Mouse (Mus musculus) myocyte (in vitro differentiated cells): ENCODE measurements around the gene Os9. TPM values are rescaled to one million over a fixed set of nuclear protein-coding genes. Genes with fewer than 3 reads are reported as not detected.

Source experiments
- H3K27me3 ChIP-seq: one replicate; pipeline ENCODE4 v1.6.1; 2011; ENCODE audit not compliant: control insufficient read depth, insufficient read depth, insufficient read length
- H3K36me3 ChIP-seq: one replicate; pipeline ENCODE4 v1.6.1; 2011; ENCODE audit not compliant: control insufficient read depth, insufficient read depth
- H3K4me2 ChIP-seq: one replicate; pipeline ENCODE4 v1.6.1; 2011; ENCODE audit warnings: low read depth, control low read depth
- H3K4me3 ChIP-seq: one replicate; pipeline ENCODE4 v1.5.1; 2011; ENCODE audit warnings: mild to moderate bottlenecking, control low read depth, moderate library complexity
- H3K79me2 ChIP-seq: one replicate; pipeline ENCODE4 v1.6.1; 2011; ENCODE audit not compliant: control insufficient read depth, insufficient read depth
- H3ac ChIP-seq: one replicate; pipeline ENCODE4 v1.6.1; 2011; ENCODE audit not compliant: control insufficient read depth, insufficient read length
- CEBPB ChIP-seq: IDR thresholded peaks from 2 replicates; pipeline ENCODE4 v1.6.1; 2011; ENCODE audit warnings: mild to moderate bottlenecking, moderate library complexity; ENCODE audit not compliant: poor library complexity, insufficient read depth, severe bottlenecking
- E2F4 ChIP-seq: IDR thresholded peaks from one replicate; pipeline ENCODE4 v1.6.1; 2011; ENCODE audit warnings: mild to moderate bottlenecking, control low read depth, moderate library complexity; ENCODE audit not compliant: insufficient read depth
- MAX ChIP-seq: IDR thresholded peaks from one replicate; pipeline ENCODE4 v1.6.1; 2011; ENCODE audit warnings: low read depth, mild to moderate bottlenecking, control low read depth
- MYOD1 ChIP-seq, 3 experiments: IDR thresholded peaks; one replicate each; pipeline ENCODE4 v1.6.1; 2011; ENCODE audit warnings: control low read depth in 2 of 3, low read depth in 2 of 3, mild to moderate bottlenecking in 2 of 3, moderate library complexity in 1 of 3; ENCODE audit not compliant: insufficient read length in 2 of 3, control insufficient read depth in 1 of 3
- MYOG ChIP-seq, 3 experiments: IDR thresholded peaks; one replicate each; pipeline ENCODE4 v1.6.1; 2011; ENCODE audit warnings: control low read depth in 2 of 3, low read depth in 2 of 3, mild to moderate bottlenecking in 2 of 3; ENCODE audit not compliant: insufficient read length in 2 of 3, control insufficient read depth in 1 of 3, insufficient read depth in 1 of 3
- POLR2A ChIP-seq: IDR thresholded peaks from one replicate; pipeline ENCODE4 v1.6.1; 2011; ENCODE audit warnings: low read depth, mild to moderate bottlenecking, control low read depth, moderate library complexity; ENCODE audit not compliant: insufficient read length
- POLR2AphosphoS2 ChIP-seq: IDR thresholded peaks from one replicate; pipeline ENCODE4 v1.6.1; 2011; ENCODE audit warnings: low read depth, control low read depth; ENCODE audit not compliant: insufficient read length
- REST ChIP-seq: IDR thresholded peaks from one replicate; pipeline ENCODE4 v1.6.1; 2011; ENCODE audit warnings: mild to moderate bottlenecking, control low read depth, moderate library complexity; ENCODE audit not compliant: insufficient read depth, insufficient read length
- SRF ChIP-seq: IDR thresholded peaks from one replicate; pipeline ENCODE4 v1.6.1; 2011; ENCODE audit warnings: low read depth; ENCODE audit not compliant: control insufficient read depth, insufficient read length
- TCF12 ChIP-seq: IDR thresholded peaks from one replicate; pipeline ENCODE4 v1.6.1; 2011; ENCODE audit warnings: mild to moderate bottlenecking, control low read depth; ENCODE audit not compliant: poor library complexity, insufficient read depth, severe bottlenecking
- TCF3 ChIP-seq: IDR thresholded peaks from one replicate; pipeline ENCODE4 v1.6.1; 2011; ENCODE audit warnings: low read depth, control low read depth; ENCODE audit not compliant: insufficient read length
- USF1 ChIP-seq: IDR thresholded peaks from one replicate; pipeline ENCODE4 v1.6.1; 2011; ENCODE audit warnings: low read depth, mild to moderate bottlenecking, control low read depth, moderate library complexity
- polyA plus RNA-seq: library from polyadenylated mRNA; unstranded; fragments of >200 nt; fragmentation: generic; extraction: Trizol; gene quantifications from one replicate; pipeline ENCODE4 v1.2.1, GENCODE M21; 2012; ENCODE audit warnings: missing spikeins

The Os9 gene
- polyA plus RNA-seq, result 67.2 TPM

DNA sequence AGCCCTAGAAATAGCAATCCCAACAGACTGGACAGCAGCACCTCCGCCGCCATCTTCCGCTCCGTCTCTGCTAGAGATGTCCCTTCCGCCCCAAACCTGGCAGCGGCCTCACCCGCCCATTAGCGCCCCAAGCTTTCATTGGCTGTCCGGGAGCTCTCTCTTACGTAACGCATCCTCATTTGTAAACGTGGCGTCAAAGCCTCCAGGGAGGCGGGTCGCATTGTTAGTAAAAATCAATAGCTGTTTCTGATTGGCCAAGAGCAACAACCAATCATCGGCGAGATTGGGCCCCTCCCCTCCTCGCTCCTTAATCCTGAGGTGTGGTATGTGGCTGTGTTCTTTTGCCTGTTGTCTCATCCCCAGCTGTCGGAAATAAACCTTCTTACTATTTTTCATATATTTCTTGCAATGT lies at the start of gene Os9:
Os9 (minus strand) TSS at position 66 of the 412 bp plus-strand sequence.
- TF ChIP-seq CEBPB, result no peak
- TF ChIP-seq MAX, result no peak
- no peak for TF ChIP-seq E2F4
- peak; percentile 88 for TF ChIP-seq POLR2A
- peak; percentile 82 for TF ChIP-seq POLR2AphosphoS2
- no peak for TF ChIP-seq REST
- no peak for TF ChIP-seq MYOD1 (IDR thresholded peaks at IDR 0.05; ENCODE audit: control insufficient read depth in 1 of 3, insufficient read length in 2 of 3, low read depth in 2 of 3)
- no peak for TF ChIP-seq TCF12
- TF ChIP-seq USF1, result no peak
- peak; percentile 87 for TF ChIP-seq SRF
- TF ChIP-seq MYOG (IDR thresholded peaks at IDR 0.05; ENCODE audit: control insufficient read depth in 1 of 3, insufficient read depth in 1 of 3, insufficient read length in 2 of 3, low read depth in 2 of 3), result no peak
- TF ChIP-seq TCF3, result no peak
- peak within 1 kb of the TSS; percentile 79 for H3K4me3 ChIP-seq
- H3ac ChIP-seq, result peak within 1 kb of the TSS; percentile 4

DNA sequence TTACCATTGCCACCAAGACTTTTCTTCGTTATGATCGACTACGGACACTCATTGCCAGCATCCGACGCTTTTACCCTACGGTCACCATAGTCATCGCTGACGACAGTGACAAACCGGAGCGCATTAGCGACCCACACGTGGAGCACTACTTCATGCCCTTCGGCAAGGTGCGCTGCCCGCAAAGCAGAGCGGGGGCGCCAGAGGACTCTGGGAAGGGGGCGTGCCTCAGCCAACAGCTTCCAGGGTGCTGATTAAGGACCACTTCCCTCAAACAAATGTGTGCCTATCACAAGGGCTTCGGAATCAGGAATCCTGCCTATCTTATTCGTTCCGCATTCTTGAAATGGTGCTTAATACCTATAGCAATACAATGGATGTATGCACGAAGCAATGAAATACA lies 49.1 kb upstream of the Os9 start:
- TF ChIP-seq REST (no peak), TCF3 (no peak), MYOD1 (IDR thresholded peaks at IDR 0.05; ENCODE audit: control insufficient read depth in 1 of 3, insufficient read length in 2 of 3, low read depth in 2 of 3) (no peak), USF1 (no peak), TCF12 (no peak), MAX (no peak)
- Histone ChIP-seq H3K79me2 (no peaks in the 10 kb centered on the region), H3K27me3 (no peaks in the 10 kb centered on the region), H3ac (no peak overlapping the region), H3K4me3 (no peak overlapping the region), H3K36me3 (no peaks in the 10 kb centered on the region), H3K4me2 (no peak overlapping the region)

More for the DNA sequence above, at the start of gene Os9:
- Histone ChIP-seq H3K79me2 (no peaks in the 10 kb centered on the region), H3K4me2 (peak within 1 kb of the TSS; percentile 89), H3K36me3 (peaks cover 12% of the 10 kb centered on the region), H3K27me3 (no peaks in the 10 kb centered on the region)

DNA sequence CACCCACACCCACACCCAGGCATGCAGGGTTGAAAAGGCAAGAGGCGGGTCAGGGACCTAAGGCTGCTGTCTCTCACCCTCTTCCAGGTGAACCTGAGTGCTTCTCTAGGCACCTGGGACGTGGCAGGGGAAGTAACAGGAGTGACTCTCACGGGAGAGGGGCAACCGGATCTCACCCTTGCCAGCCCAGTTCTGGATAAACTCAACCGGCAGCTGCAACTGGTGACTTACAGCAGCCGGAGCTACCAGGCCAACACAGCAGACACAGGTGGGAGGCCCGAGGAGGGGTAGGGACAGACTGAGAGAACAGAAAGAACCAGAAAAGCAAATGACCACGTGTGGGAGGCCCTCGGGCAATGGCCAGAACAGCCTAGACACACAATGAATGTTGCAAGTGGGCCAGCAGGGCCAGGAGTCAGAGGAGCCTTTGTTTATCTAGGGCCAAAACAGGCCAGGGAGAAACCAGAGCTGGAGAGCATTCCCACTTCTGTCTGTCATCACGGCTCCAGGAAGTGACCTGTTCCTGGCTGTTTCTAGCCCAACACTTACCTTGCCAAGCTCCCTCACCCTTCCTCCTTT lies 46.8 kb upstream of the Os9 start:
- Histone ChIP-seq H3K36me3 (no peaks in the 10 kb centered on the region), H3ac (no peak overlapping the region), H3K4me2 (no peak overlapping the region), H3K4me3 (no peak overlapping the region), H3K79me2 (no peaks in the 10 kb centered on the region), H3K27me3 (no peaks in the 10 kb centered on the region)
- TF ChIP-seq CEBPB, result no peak
- TF ChIP-seq TCF12, result no peak
- TF ChIP-seq MYOD1 (IDR thresholded peaks at IDR 0.05; ENCODE audit: control insufficient read depth in 1 of 3, insufficient read length in 2 of 3, low read depth in 2 of 3), result no peak
- no peak for TF ChIP-seq POLR2A
- no peak for TF ChIP-seq MYOG (IDR thresholded peaks at IDR 0.05; ENCODE audit: control insufficient read depth in 1 of 3, insufficient read depth in 1 of 3, insufficient read length in 2 of 3, low read depth in 2 of 3)
- TF ChIP-seq POLR2AphosphoS2, result no peak
- no peak for TF ChIP-seq SRF
- TF ChIP-seq E2F4, result no peak
- TF ChIP-seq REST, result no peak
- TF ChIP-seq MAX, result no peak
- TF ChIP-seq TCF3, result no peak
- TF ChIP-seq USF1, result no peak

DNA sequence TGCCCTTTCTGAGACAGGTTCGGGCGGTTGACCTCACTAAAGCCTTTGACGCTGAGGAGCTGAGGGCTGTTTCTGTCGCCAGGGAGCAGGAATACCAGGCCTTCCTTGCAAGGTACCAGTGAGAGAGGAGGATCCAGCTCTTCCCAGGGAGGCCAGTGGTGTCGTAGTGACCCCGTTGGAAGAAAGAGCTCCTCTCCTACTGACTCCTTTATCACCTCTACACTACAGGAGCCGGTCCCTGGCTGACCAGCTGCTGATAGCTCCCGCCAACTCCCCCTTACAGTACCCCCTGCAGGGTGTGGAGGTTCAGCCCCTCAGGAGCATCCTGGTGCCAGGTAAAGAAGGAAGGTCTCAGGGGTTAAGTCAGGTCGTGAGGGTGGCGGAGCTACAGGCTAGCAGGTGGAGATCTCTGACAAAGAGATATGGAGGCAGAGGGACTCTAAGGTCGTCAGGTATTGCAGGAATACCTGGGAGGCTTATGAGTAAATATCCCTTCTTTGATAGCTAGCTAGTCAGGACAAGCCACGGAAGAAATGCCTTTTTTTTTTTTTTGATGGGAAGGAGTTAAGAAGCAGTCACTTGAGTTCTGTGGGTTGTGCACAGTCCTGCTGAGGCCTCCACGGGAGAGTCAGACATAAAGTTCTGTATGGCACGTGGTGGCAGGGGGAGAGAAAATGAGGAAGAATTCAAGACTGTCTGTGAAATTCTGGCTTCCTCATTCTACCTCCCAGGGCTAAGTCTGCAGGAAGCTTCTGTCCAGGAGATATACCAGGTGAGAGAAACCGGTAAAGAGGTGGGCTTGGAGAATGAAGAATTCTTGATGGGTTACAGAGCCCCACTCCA lies 46.1 kb upstream of the Os9 start:
- no peak overlapping the region for H3K4me2 ChIP-seq
- no peaks in the 10 kb centered on the region for H3K79me2 ChIP-seq
- TF ChIP-seq MAX, result no peak
- TF ChIP-seq TCF12, result no peak
- TF ChIP-seq E2F4, result no peak
- no peak for TF ChIP-seq REST
- no peak for TF ChIP-seq POLR2A
- no peak for TF ChIP-seq CEBPB
- no peak for TF ChIP-seq POLR2AphosphoS2
- TF ChIP-seq USF1, result no peak
- no peak for TF ChIP-seq SRF
- no peak for TF ChIP-seq MYOD1 (IDR thresholded peaks at IDR 0.05; ENCODE audit: control insufficient read depth in 1 of 3, insufficient read length in 2 of 3, low read depth in 2 of 3)
- TF ChIP-seq TCF3, result no peak
- no peak for TF ChIP-seq MYOG (IDR thresholded peaks at IDR 0.05; ENCODE audit: control insufficient read depth in 1 of 3, insufficient read depth in 1 of 3, insufficient read length in 2 of 3, low read depth in 2 of 3)
- H3K27me3 ChIP-seq, result no peaks in the 10 kb centered on the region
- no peak overlapping the region for H3K4me3 ChIP-seq
- H3ac ChIP-seq, result no peak overlapping the region
- H3K36me3 ChIP-seq, result no peaks in the 10 kb centered on the region
